ENCODE assay signal across 9 mouse cellular contexts in genomic region chr10:62327572-62328317, GRCm38 (mm10). TPM values are rescaled to one million over a fixed set of nuclear protein-coding genes. Genes with fewer than 3 reads are reported as not detected.
DNase-seq lines count a peak whose midpoint lies in the region; ATAC-seq and TF ChIP-seq lines count a peak whose summit lies in the region.
"Had no signal": no experiment of that assay in that cellular context is flagged by ENCODE, and none has a peak within 500 bp of the region (broad histone marks: within the 10 kb centered on the region; RNA-seq: fewer than 3 reads in every experiment).

No protein-coding gene starts in this region.

- DNase-seq in forebrain, embryonic 11.5 days (ENCODE audit: low spot score), result no peak
- DNase-seq in c-Kit-negative CD71-positive TER-119-positive erythroid progenitor cells, embryonic 14.5 days (ENCODE audit: low read depth, low spot score), result peak; percentile 89
- peak; percentile 40 for DNase-seq in hindbrain, postnatal 0 days (ENCODE audit: low spot score)
- peak; percentile 53 for DNase-seq in thymus, postnatal 25 days
- no peak for DNase-seq in forebrain, embryonic 14.5 days (ENCODE audit: low spot score)
- DNase-seq in frontal cortex, postnatal 25 days (ENCODE audit: low spot score in 2 of 2), result no peak

- H3K4me2 ChIP-seq in forebrain, embryonic 11.5 days (ENCODE audit: low read depth, low read length, severe bottlenecking), result no peak overlapping the region
- no peak overlapping the region for H3K4me2 ChIP-seq in forebrain, embryonic 12.5 days
- 0 out of 2 replicates have a peak overlapping the region, but pooled peaks have one; percentile 16 for H3K4me2 ChIP-seq in hindbrain, postnatal 0 days (ENCODE audit: low read depth, low read length)
- H3K4me2 ChIP-seq in forebrain, embryonic 14.5 days (ENCODE audit: low read length), result no peak overlapping the region
- H3K4me2 ChIP-seq: hindbrain, embryonic 15.5 days had no signal

- no peaks in the 10 kb centered on the region for H3K27me3 ChIP-seq in forebrain, embryonic 11.5 days (ENCODE audit: control insufficient read depth, insufficient read depth, low read length)
- no peaks in the 10 kb centered on the region for H3K27me3 ChIP-seq in forebrain, embryonic 12.5 days
- H3K27me3 ChIP-seq in hindbrain, postnatal 0 days (ENCODE audit: insufficient read depth, low read length), result no peaks in the 10 kb centered on the region
- H3K27me3 ChIP-seq in forebrain, embryonic 14.5 days (replicated peaks; ENCODE audit: control insufficient read depth, insufficient read depth, low read length), result no peaks in the 10 kb centered on the region
- H3K27me3 ChIP-seq: hindbrain, embryonic 15.5 days had no signal

- H3K9ac ChIP-seq in forebrain, embryonic 11.5 days (ENCODE audit: low read length), result no peak overlapping the region
- no peak overlapping the region for H3K9ac ChIP-seq in forebrain, embryonic 12.5 days
- no peak overlapping the region for H3K9ac ChIP-seq in hindbrain, postnatal 0 days (replicated peaks; ENCODE audit: low read length)
- H3K9ac ChIP-seq in forebrain, embryonic 14.5 days (ENCODE audit: low read length), result no peak overlapping the region
- H3K9ac ChIP-seq: hindbrain, embryonic 15.5 days had no signal

- no peaks in the 10 kb centered on the region for H3K9me3 ChIP-seq in forebrain, embryonic 11.5 days (ENCODE audit: control insufficient read depth, low read length)
- H3K9me3 ChIP-seq in forebrain, embryonic 12.5 days, result no peaks in the 10 kb centered on the region
- H3K9me3 ChIP-seq in hindbrain, postnatal 0 days (ENCODE audit: low read length), result no peaks in the 10 kb centered on the region
- H3K9me3 ChIP-seq in forebrain, embryonic 14.5 days (replicated peaks; ENCODE audit: control insufficient read depth, low read length), result no peaks in the 10 kb centered on the region
- H3K9me3 ChIP-seq: hindbrain, embryonic 15.5 days had no signal

- no peak overlapping the region for H3K4me3 ChIP-seq in forebrain, embryonic 11.5 days (ENCODE audit: low read depth, low read length)
- H3K4me3 ChIP-seq in forebrain, embryonic 12.5 days (replicated peaks), result no peak overlapping the region
- H3K4me3 ChIP-seq in hindbrain, postnatal 0 days (ENCODE audit: low read length), result no peak overlapping the region
- H3K4me3 ChIP-seq in forebrain, embryonic 14.5 days (ENCODE audit: low read depth, low read length), result no peak overlapping the region
- H3K4me3 ChIP-seq: hindbrain, embryonic 15.5 days had no signal

- no peaks in the 10 kb centered on the region; the same call in 1 of the 2 replicates for H3K4me1 ChIP-seq in forebrain, embryonic 11.5 days (replicated peaks; ENCODE audit: control insufficient read depth, insufficient read depth, low read length)
- peaks cover 7% of the 10 kb centered on the region; the same call in 1 of the 2 replicates for H3K4me1 ChIP-seq in forebrain, embryonic 12.5 days
- no peaks in the 10 kb centered on the region for H3K4me1 ChIP-seq in hindbrain, postnatal 0 days (ENCODE audit: insufficient read depth, low read length)
- no peaks in the 10 kb centered on the region for H3K4me1 ChIP-seq in forebrain, embryonic 14.5 days (ENCODE audit: control insufficient read depth, insufficient read depth, low read length)

- H3K36me3 ChIP-seq in forebrain, embryonic 11.5 days (ENCODE audit: control insufficient read depth, insufficient read depth, low read length), result no peaks in the 10 kb centered on the region
- H3K36me3 ChIP-seq in forebrain, embryonic 12.5 days (replicated peaks), result no peaks in the 10 kb centered on the region
- H3K36me3 ChIP-seq in hindbrain, postnatal 0 days (ENCODE audit: insufficient read depth, low read length), result no peaks in the 10 kb centered on the region
- H3K36me3 ChIP-seq in forebrain, embryonic 14.5 days (ENCODE audit: control insufficient read depth, insufficient read depth, low read length), result no peaks in the 10 kb centered on the region
- H3K36me3 ChIP-seq: hindbrain, embryonic 15.5 days had no signal

- 0 out of 2 replicates have a peak, but pooled peaks have one; percentile 4 for ATAC-seq in forebrain, embryonic 11.5 days (replicated peaks; ENCODE audit: low FRiP score)
- ATAC-seq in forebrain, embryonic 12.5 days (ENCODE audit: low FRiP score), result no peak
- no peak for ATAC-seq in hindbrain, postnatal 0 days
- ATAC-seq in megakaryocyte, adult 5-6 weeks (ENCODE audit: poor library complexity, severe bottlenecking), result peak; percentile 83
- ATAC-seq in forebrain, embryonic 14.5 days, result no peak

- no peak overlapping the region for H3K27ac ChIP-seq in forebrain, embryonic 11.5 days (ENCODE audit: low read depth, low read length)
- no peak overlapping the region for H3K27ac ChIP-seq in forebrain, embryonic 12.5 days
- H3K27ac ChIP-seq in hindbrain, postnatal 0 days, result no peak overlapping the region
- no peak overlapping the region for H3K27ac ChIP-seq in forebrain, embryonic 14.5 days (ENCODE audit: low read depth, low read length)
- H3K27ac ChIP-seq: hindbrain, embryonic 15.5 days had no signal

- no peak for TF ChIP-seq CTCF in hindbrain, postnatal 0 days (IDR thresholded peaks at IDR 0.05; ENCODE audit: low read depth)

- 48% methylated on average over 23 of the region's 23 CpGs for WGBS in forebrain, embryonic 11.5 days
- WGBS in forebrain, embryonic 12.5 days, result 50% methylated on average over 23 of the region's 23 CpGs
- 56% methylated on average over 23 of the region's 23 CpGs for WGBS in hindbrain, postnatal 0 days
- WGBS in forebrain, embryonic 14.5 days, result 43% methylated on average over 23 of the region's 23 CpGs

RNA-seq across cellular contexts. Expression of gene Hk1, which starts 52.0 kb away (rescaled TPM):
- 25.9 and 28.2 TPM in 2 replicates for polyA plus RNA-seq in forebrain, embryonic 11.5 days (2014; fragmentation: Nextera tagmentation; extraction: Ambion mirVana)
- polyA plus RNA-seq in forebrain, embryonic 12.5 days (2016; fragmentation: Nextera tagmentation; extraction: Ambion mirVana), result 38.5 and 43.3 TPM in 2 replicates
- total RNA-seq in hindbrain, postnatal 0 days (2014; rRNA removed), result 87.7 and 99.6 TPM in 2 replicates
- 140 and 144 TPM in 2 replicates for polyA plus RNA-seq in hindbrain, postnatal 0 days (2015; fragmentation: Nextera tagmentation; extraction: Ambion mirVana)
- total RNA-seq in megakaryocyte, adult 5-6 weeks (2015), result 17.9 and 18.8 TPM in 2 replicates
- total RNA-seq in megakaryocyte, adult 5-6 weeks (2017), result 39.7 and 49.7 TPM in 2 replicates
- polyA plus RNA-seq in forebrain, embryonic 14.5 days (2014; fragmentation: Nextera tagmentation; extraction: Ambion mirVana), result 31.0 and 48.9 TPM in 2 replicates

Comparison
In these comparisons a context has a peak if more than half of its experiments do, and no peak if none do; other contexts are left out.
1. ATAC-seq: peak in forebrain, embryonic 11.5 days (single experiment) and megakaryocyte, adult 5-6 weeks (single experiment); none in forebrain, embryonic 12.5 days (single experiment), hindbrain, postnatal 0 days (single experiment) and forebrain, embryonic 14.5 days (single experiment).
2. DNase-seq: peak in c-Kit-negative CD71-positive TER-119-positive erythroid progenitor cells, embryonic 14.5 days (single experiment), hindbrain, postnatal 0 days (single experiment) and thymus, postnatal 25 days (single experiment); none in forebrain, embryonic 11.5 days (single experiment), forebrain, embryonic 14.5 days (single experiment) and frontal cortex, postnatal 25 days (0 of 2).